In the genomic region with DNA sequence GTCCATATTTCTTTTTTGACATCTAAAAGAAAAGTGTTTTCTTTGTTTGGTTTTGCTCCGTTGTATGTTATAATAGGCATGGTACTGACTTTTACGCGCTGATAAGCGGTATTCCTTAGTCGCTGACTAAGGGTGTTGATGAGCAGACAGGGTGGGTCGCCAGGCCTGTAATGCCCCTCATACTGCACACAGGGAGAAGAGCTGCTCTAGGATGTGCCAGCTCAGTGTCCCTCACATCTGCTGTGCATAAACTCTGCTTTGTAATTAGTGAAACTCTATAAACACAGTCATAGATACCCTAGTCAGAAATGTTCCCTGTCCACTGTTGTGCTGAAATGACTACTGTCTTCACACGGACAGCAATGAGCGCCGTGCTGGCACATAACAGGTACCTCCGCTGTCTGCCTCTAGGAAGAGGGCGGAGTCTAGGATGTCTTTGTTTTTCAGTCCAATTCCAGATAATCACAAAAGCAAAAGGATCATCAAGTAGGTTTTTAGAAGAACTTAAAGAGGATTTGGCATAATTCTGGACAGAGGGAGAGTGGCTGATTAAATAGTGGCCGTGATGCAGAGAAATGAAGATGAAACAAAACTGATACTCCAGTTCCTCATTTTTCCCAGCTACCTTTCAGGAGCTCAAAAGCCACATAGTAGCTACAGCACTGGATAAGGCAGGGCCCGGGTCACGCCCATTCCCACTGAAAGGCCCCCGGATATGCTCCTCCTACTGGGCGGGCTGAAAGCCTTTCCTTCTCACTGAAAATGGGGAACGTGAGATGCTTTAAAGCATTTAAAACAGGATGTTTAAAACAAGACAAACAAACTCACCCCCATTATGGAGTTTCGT, we compare ENCODE assay signal across 9 mouse cellular contexts. TPM values are rescaled to one million over a fixed set of nuclear protein-coding genes. Genes with fewer than 3 reads are reported as not detected.
A peak's percentile ranks its signal among the peaks of the same experiment; 100 is the strongest.
DNase-seq lines count a peak whose midpoint lies in the region; ATAC-seq lines count a peak whose summit lies in the region.
"Had no signal": no experiment of that assay in that cellular context is flagged by ENCODE, and none has a peak within 500 bp of the region (broad histone marks: within the 10 kb centered on the region; RNA-seq: fewer than 3 reads in every experiment).

No protein-coding gene starts in this region.

- 0 out of 2 replicates have a peak overlapping the region, but pooled peaks have one; percentile 10 for H3K4me2 ChIP-seq in kidney, embryonic 16.5 days (replicated peaks; ENCODE audit: low read depth, low read length)
- H3K4me2 ChIP-seq in intestine, embryonic 16.5 days (ENCODE audit: low read depth, low read length): no peak overlapping the region
- H3K4me2 ChIP-seq in midbrain, embryonic 16.5 days (ENCODE audit: low read length): peak overlapping the region; percentile 44

- H3K4me1 ChIP-seq in kidney, embryonic 16.5 days (ENCODE audit: insufficient read depth, low read length): 0 out of 2 replicates have a peak, but pooled peaks cover 7% of the 10 kb centered on the region
- H3K4me1 ChIP-seq in intestine, embryonic 16.5 days (ENCODE audit: control insufficient read depth, insufficient read depth, low read length): no peaks in the 10 kb centered on the region
- peaks cover 7% of the 10 kb centered on the region; the same call in 1 of the 2 replicates for H3K4me1 ChIP-seq in midbrain, embryonic 16.5 days (ENCODE audit: control insufficient read depth, insufficient read depth, low read length)

- H3K27me3 ChIP-seq in kidney, embryonic 16.5 days (ENCODE audit: insufficient read depth, low read length): no peaks in the 10 kb centered on the region
- H3K27me3 ChIP-seq in intestine, embryonic 16.5 days (replicated peaks; ENCODE audit: control insufficient read depth, insufficient read depth, low read length): no peaks in the 10 kb centered on the region
- no peaks in the 10 kb centered on the region for H3K27me3 ChIP-seq in midbrain, embryonic 16.5 days (ENCODE audit: control insufficient read depth, insufficient read depth, low read depth, low read length)

- H3K9me3 ChIP-seq in kidney, embryonic 16.5 days (ENCODE audit: low read length): no peaks in the 10 kb centered on the region
- no peaks in the 10 kb centered on the region for H3K9me3 ChIP-seq in intestine, embryonic 16.5 days (ENCODE audit: control insufficient read depth, low read length)
- H3K9me3 ChIP-seq in midbrain, embryonic 16.5 days (replicated peaks; ENCODE audit: control insufficient read depth, low read length, poor library complexity, severe bottlenecking): no peaks in the 10 kb centered on the region

- no peak overlapping the region for H3K27ac ChIP-seq in kidney, embryonic 16.5 days (ENCODE audit: low read length)
- H3K27ac ChIP-seq in intestine, embryonic 16.5 days (ENCODE audit: low read length): no peak overlapping the region
- H3K27ac ChIP-seq in midbrain, embryonic 16.5 days (ENCODE audit: low read length): peak overlapping the region; percentile 55; the same call in 1 of the 2 replicates

- no peak for DNase-seq in kidney, postnatal 25 days
- peak; percentile 11 for DNase-seq in embryo, embryonic 9.5 days (ENCODE audit: extremely low spot score)
- DNase-seq in MN1 (ENCODE audit: low spot score): no peak
- DNase-seq in urinary bladder, adult 18-20 months (ENCODE audit: low spot score in 2 of 2): no peak
- no peak for DNase-seq in retina, postnatal 1 day
- DNase-seq: thymus, postnatal 36 days had no signal

- no peaks in the 10 kb centered on the region for H3K36me3 ChIP-seq in kidney, embryonic 16.5 days (ENCODE audit: insufficient read depth, low read length)
- H3K36me3 ChIP-seq in intestine, embryonic 16.5 days (ENCODE audit: control insufficient read depth, insufficient read depth, low read length): no peaks in the 10 kb centered on the region
- H3K36me3 ChIP-seq in midbrain, embryonic 16.5 days (ENCODE audit: control insufficient read depth, insufficient read depth, low read length): no peaks in the 10 kb centered on the region

- no peak for ATAC-seq in kidney, embryonic 16.5 days (ENCODE audit: low FRiP score, low TSS enrichment)
- ATAC-seq in intestine, embryonic 16.5 days: peak; percentile 50; the same call in 1 of the 2 replicates
- peak; percentile 76; the same call in 1 of the 2 replicates for ATAC-seq in midbrain, embryonic 16.5 days

- H3K4me3 ChIP-seq in kidney, embryonic 16.5 days (ENCODE audit: low read length): no peak overlapping the region
- 0 out of 2 replicates have a peak overlapping the region, but pooled peaks have one; percentile 4 for H3K4me3 ChIP-seq in intestine, embryonic 16.5 days (ENCODE audit: low read length)
- no peak overlapping the region for H3K4me3 ChIP-seq in midbrain, embryonic 16.5 days (ENCODE audit: low read depth, low read length)

- H3K9ac ChIP-seq in kidney, embryonic 16.5 days (replicated peaks; ENCODE audit: low read length): no peak overlapping the region
- no peak overlapping the region for H3K9ac ChIP-seq in intestine, embryonic 16.5 days (ENCODE audit: low read depth, low read length)
- H3K9ac ChIP-seq in midbrain, embryonic 16.5 days (ENCODE audit: low read depth, low read length): no peak overlapping the region

- WGBS in kidney, embryonic 16.5 days: 56% methylated on average over 18 of the region's 18 CpGs
- WGBS in intestine, embryonic 16.5 days: 61% methylated on average over 18 of the region's 18 CpGs
- WGBS in midbrain, embryonic 16.5 days: 56% methylated on average over 18 of the region's 18 CpGs

RNA-seq across cellular contexts. Expression of gene Ly75, which starts 28.3 kb away (rescaled TPM):
- polyA plus RNA-seq in kidney, embryonic 16.5 days (2015; fragmentation: Nextera tagmentation; extraction: Ambion mirVana): 2.7 and 3.0 TPM in 2 replicates
- 0.84 and 1.2 TPM in 2 replicates for polyA plus RNA-seq in intestine, embryonic 16.5 days (2015; fragmentation: Nextera tagmentation; extraction: Ambion mirVana)
- 1.6 TPM in 2 replicates for polyA plus RNA-seq in midbrain, embryonic 16.5 days (2015; fragmentation: Nextera tagmentation; extraction: Ambion mirVana)
